In the genomic region with DNA sequence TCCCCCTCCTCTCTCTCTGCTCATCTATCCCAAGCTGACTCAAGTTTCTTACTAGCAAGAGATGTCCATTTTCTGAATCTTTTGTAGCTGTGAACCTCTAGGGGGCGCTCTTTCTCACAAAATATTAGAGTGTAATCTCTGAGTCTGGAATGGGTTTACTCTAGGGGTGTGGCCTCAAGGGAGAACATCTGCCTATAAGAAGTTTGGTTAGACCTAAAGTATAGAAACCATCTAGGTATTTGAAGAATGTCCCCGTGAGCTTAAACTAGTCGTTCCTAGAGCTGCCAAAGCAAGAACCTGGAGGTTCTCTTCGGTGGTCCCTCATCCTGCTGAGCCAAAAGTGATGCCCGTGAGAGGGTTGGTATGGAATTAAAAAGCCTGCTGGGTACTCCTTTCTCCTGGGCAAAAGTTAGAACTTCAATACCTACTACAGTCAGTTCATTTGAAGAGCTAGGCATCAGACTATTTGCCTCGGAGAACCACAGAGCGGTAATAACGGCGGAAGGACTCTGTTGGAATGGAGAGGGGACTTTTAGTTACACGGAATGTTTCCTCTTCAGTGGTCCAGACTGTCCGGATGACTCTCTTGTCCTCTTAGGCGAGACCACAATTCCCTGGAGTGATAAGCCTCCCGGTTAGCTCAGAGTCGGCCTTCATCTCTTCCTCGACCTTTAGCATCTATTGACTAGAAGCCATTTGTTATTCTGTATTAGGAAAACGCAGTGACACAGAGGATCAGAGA, we compare ENCODE assay signal across 8 mouse cellular contexts. TPM values are rescaled to one million over a fixed set of nuclear protein-coding genes. Genes with fewer than 3 reads are reported as not detected.
DNase-seq lines count a peak whose midpoint lies in the region; ATAC-seq and TF ChIP-seq lines count a peak whose summit lies in the region.

No protein-coding gene starts in this region.

- H3K4me3 ChIP-seq in forebrain, embryonic 15.5 days: peak overlapping the region; percentile 40
- H3K4me3 ChIP-seq in hindbrain, embryonic 13.5 days: peak overlapping the region; percentile 46
- peak overlapping the region; percentile 66 for H3K4me3 ChIP-seq in small intestine, adult 2 months (ENCODE audit: low read depth, low read length)

- peak; percentile 51 for ATAC-seq in forebrain, embryonic 15.5 days (replicated peaks)
- ATAC-seq in hindbrain, embryonic 13.5 days (ENCODE audit: low FRiP score): peak; percentile 65
- ATAC-seq in megakaryocyte, adult 5-6 weeks (ENCODE audit: poor library complexity, severe bottlenecking): peak; percentile 84

- H3K9me3 ChIP-seq in forebrain, embryonic 15.5 days: no peaks in the 10 kb centered on the region
- no peaks in the 10 kb centered on the region for H3K9me3 ChIP-seq in hindbrain, embryonic 13.5 days

- WGBS in forebrain, embryonic 15.5 days: 9% methylated on average over 16 of the region's 16 CpGs
- 9% methylated on average over 16 of the region's 16 CpGs for WGBS in hindbrain, embryonic 13.5 days
- 3% methylated on average over 16 of the region's 16 CpGs for WGBS in small intestine, adult 2 months

- peak overlapping the region; percentile 79 for H3K4me2 ChIP-seq in forebrain, embryonic 15.5 days (replicated peaks)
- peak overlapping the region; percentile 91 for H3K4me2 ChIP-seq in hindbrain, embryonic 13.5 days

- H3K36me3 ChIP-seq in forebrain, embryonic 15.5 days: no peaks in the 10 kb centered on the region
- no peaks in the 10 kb centered on the region for H3K36me3 ChIP-seq in hindbrain, embryonic 13.5 days
- H3K36me3 ChIP-seq in small intestine, adult 2 months (ENCODE audit: control insufficient read depth, insufficient read depth, low read length): no peaks in the 10 kb centered on the region

- DNase-seq in ovary, postnatal 14 days (ENCODE audit: low spot score): peak; percentile 63
- no peak for DNase-seq in ovary, postnatal 10 days (ENCODE audit: low spot score)
- DNase-seq in c-Kit-negative CD71-positive TER-119-positive erythroid progenitor cells, embryonic 14.5 days (ENCODE audit: low read depth, low spot score): peak; percentile 35
- DNase-seq in layer of hippocampus, postnatal 14 days (ENCODE audit: low spot score in 2 of 2): peak; percentile 28 to 82

- peaks cover 13% of the 10 kb centered on the region; the same call in 1 of the 2 replicates for H3K27me3 ChIP-seq in forebrain, embryonic 15.5 days
- peaks cover 37% of the 10 kb centered on the region for H3K27me3 ChIP-seq in hindbrain, embryonic 13.5 days
- H3K27me3 ChIP-seq in small intestine, adult 2 months (ENCODE audit: control insufficient read depth, insufficient read depth, low read length): 0 out of 2 replicates have a peak, but pooled peaks cover 6% of the 10 kb centered on the region

- TF ChIP-seq POLR2A in small intestine, adult 2 months (IDR thresholded peaks at IDR 0.05; ENCODE audit: low read depth, low read length): no peak

- no peak for TF ChIP-seq CTCF in small intestine, adult 2 months (IDR thresholded peaks at IDR 0.05; ENCODE audit: extremely low read depth, insufficient read length, insufficient replicate concordance, low read depth, low read length)

- H3K9ac ChIP-seq in forebrain, embryonic 15.5 days (replicated peaks): peak overlapping the region; percentile 30; the same call in 1 of the 2 replicates
- H3K9ac ChIP-seq in hindbrain, embryonic 13.5 days: peak overlapping the region; percentile 66

- H3K27ac ChIP-seq in forebrain, embryonic 15.5 days (replicated peaks): no peak overlapping the region
- H3K27ac ChIP-seq in hindbrain, embryonic 13.5 days: no peak overlapping the region
- peak overlapping the region; percentile 23; the same call in 1 of the 2 replicates for H3K27ac ChIP-seq in small intestine, adult 2 months (ENCODE audit: insufficient read depth, low read depth, low read length)

- H3K4me1 ChIP-seq in forebrain, embryonic 15.5 days: peaks cover 19% of the 10 kb centered on the region
- H3K4me1 ChIP-seq in hindbrain, embryonic 13.5 days (replicated peaks): peaks cover 20% of the 10 kb centered on the region
- H3K4me1 ChIP-seq in small intestine, adult 2 months (ENCODE audit: control insufficient read depth, insufficient read depth, insufficient read length, low read length): 0 out of 2 replicates have a peak, but pooled peaks cover 2% of the 10 kb centered on the region

RNA-seq across cellular contexts. Expression of a gene that starts 0.6 kb away (rescaled TPM):
- 3.0 and 3.3 TPM in 2 replicates for polyA plus RNA-seq in forebrain, embryonic 15.5 days (2015; fragmentation: Nextera tagmentation; extraction: Ambion mirVana)
- polyA plus RNA-seq in hindbrain, embryonic 13.5 days (2015; fragmentation: Nextera tagmentation; extraction: Ambion mirVana): 4.3 and 4.4 TPM in 2 replicates
- 1 to 10 TPM; 1.4 to 2.7 TPM for total RNA-seq in layer of hippocampus, postnatal 14 days (2021)
- total RNA-seq in megakaryocyte, adult 5-6 weeks (2015): 0.22 and 1.3 TPM in 2 replicates
- 0.99 and 1.3 TPM in 2 replicates for total RNA-seq in megakaryocyte, adult 5-6 weeks (2017)
- polyA plus RNA-seq in small intestine, adult 2 months (2012; rRNA removed): 3.5 and 4.6 TPM in 2 replicates

RNA-seq across cellular contexts. Expression of a gene that starts 35.8 kb away (rescaled TPM):
- 70.8 and 71.5 TPM in 2 replicates for polyA plus RNA-seq in forebrain, embryonic 15.5 days (2015; fragmentation: Nextera tagmentation; extraction: Ambion mirVana)
- 43.1 and 49.4 TPM in 2 replicates for polyA plus RNA-seq in hindbrain, embryonic 13.5 days (2015; fragmentation: Nextera tagmentation; extraction: Ambion mirVana)
- 10 to 100 TPM; 24.4 to 25.9 TPM for total RNA-seq in layer of hippocampus, postnatal 14 days (2021)
- 45.5 and 57.5 TPM in 2 replicates for total RNA-seq in megakaryocyte, adult 5-6 weeks (2015)
- total RNA-seq in megakaryocyte, adult 5-6 weeks (2017): 50.6 and 51.9 TPM in 2 replicates
- polyA plus RNA-seq in small intestine, adult 2 months (2012; rRNA removed): 1.5 and 3.0 TPM in 2 replicates

Comparison
In these comparisons a context has a peak if more than half of its experiments do, and no peak if none do; other contexts are left out.
1. RNA of a gene that starts 35.8 kb away (polyA plus RNA-seq): 70.8 to 71.5 TPM in forebrain, embryonic 15.5 days and 43.1 to 49.4 TPM in hindbrain, embryonic 13.5 days; 1.5 to 3.0 TPM in small intestine, adult 2 months; every median in the first group is over 10 times any median in the second.
2. Peak in every context shown above with its lines, with median percentiles within 50 percentile points of each other: ATAC-seq and H3K4me3 ChIP-seq.